Mouse (Mus musculus): ENCODE results near the gene Gm9008. TPM values are rescaled to one million over a fixed set of nuclear protein-coding genes. Genes with fewer than 3 reads are reported as not detected.
"Not testable (repeated sequence)": the region's sequence is repeated elsewhere in the genome, so short reads cannot be mapped to it uniquely, and the experiment has no call there.

Gm9008 gene
- 0.18 and 0.33 TPM in 2 replicates for polyA plus RNA-seq (2015; fragmentation: Nextera tagmentation; extraction: Ambion mirVana)

DNA sequence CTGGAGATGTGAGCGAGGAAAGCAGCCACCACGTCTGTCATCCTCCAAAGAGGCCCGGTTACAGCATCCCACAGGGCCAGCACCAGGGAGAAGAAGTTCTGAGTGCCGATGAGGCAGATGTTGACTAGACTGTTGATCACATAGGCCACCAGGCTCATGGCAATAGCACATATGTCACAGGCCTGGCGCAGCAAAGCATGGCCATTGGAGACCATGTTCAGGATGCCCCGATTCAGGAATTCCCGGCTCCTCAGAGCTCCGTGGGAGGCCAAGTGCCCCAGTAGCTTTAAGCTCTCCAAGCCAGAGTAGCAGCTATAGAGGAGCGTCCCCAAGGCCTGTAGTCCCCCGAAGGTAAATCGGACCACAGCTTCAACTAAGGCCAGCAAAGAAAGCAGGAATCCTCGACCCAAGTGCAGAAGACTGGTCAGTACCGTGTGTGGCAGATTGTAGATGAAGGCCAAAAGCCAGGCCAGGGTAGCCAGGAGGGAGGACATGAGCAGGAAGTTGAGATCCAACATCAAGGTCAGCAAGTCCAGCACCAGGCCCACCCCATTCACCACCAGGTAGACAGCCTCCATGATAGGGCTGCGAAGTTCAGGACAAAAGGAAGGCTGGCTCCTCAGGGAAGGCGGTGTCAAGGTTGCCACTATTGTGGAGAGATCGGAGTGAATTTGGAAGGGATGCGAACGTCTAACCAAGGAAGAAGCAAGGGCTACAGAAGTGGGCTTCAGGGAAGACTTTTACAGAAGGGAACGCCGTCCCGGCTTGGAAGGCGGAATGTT is at the start of gene Gm9008:
TSS of gene Gm9008 (minus strand) at position 731 of the 782 bp plus-strand sequence.
- H3K27ac ChIP-seq; ATAC-seq (ENCODE audit: low FRiP score, low read depth); H3K4me3 ChIP-seq; H3K9me3 ChIP-seq; H3K4me2 ChIP-seq (replicated peaks); H3K27me3 ChIP-seq; H3K4me1 ChIP-seq; H3K36me3 ChIP-seq; H3K9ac ChIP-seq: not testable (repeated sequence)
- WGBS: 97% methylated on average over 19 of the region's 22 CpGs

DNA sequence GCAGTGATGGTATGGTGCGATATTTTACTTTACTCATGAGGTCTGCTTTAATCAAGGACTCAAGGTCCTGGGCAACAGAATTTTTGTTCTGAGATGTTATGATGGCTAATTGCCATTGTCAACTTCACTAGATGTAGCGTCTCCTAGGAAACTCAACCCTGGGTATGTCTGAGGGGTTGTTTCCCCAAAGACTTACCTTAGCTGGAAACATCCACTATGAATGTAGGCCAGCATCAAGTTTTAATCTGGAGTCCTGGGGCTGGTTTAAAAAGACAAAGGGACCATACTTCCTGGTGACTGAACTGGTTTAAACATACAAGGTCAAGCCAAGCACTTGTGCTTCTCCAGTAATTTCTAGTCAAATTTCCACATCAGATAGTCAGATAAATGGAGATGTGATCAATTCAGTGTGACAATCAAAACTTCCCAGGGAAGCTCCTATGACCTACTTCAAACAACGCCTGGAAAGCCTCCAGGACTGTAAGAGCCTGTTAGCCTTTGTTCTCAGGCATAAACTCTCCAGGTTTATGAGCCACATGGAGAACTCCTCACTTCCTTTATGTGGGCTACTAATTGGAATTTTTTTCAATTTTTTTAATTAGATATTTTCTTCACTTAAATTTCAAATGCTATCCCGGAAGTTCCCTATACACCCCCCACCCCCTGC is 24.5 kb upstream of the Gm9008 start:
- Histone ChIP-seq H3K4me1 (no peaks in the 10 kb centered on the region), H3K4me3 (no peak overlapping the region), H3K4me2 (replicated peaks) (no peak overlapping the region), H3K9me3 (no peaks in the 10 kb centered on the region), H3K36me3 (no peaks in the 10 kb centered on the region), H3K9ac (no peak overlapping the region), H3K27me3 (no peaks in the 10 kb centered on the region), H3K27ac (no peak overlapping the region)
- 74% methylated on average over 4 of the region's 4 CpGs for WGBS
- no peak for ATAC-seq (ENCODE audit: low FRiP score, low read depth)

DNA sequence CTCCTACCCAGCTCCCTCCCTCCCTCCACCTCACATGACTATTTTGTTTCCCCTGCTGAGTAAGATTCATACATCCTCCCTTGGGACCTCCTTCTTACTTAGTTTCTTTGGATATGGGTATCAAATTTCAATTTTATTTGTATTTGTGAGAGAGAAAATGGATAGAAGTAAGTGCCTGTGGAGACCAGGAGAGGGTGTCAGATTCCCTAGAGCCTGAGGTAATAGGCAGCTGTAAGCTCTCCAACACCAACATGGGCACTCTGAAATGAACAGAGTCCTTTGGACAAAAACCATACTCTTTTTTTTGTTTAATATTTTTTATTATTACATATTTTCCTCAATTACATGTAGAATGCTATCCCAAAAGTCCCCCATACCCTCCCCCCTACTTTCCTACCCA is 12.6 kb upstream of the Gm9008 start:
- H3K4me2 ChIP-seq (replicated peaks): no peak overlapping the region
- no peaks in the 10 kb centered on the region for H3K9me3 ChIP-seq
- H3K4me3 ChIP-seq: no peak overlapping the region
- no peaks in the 10 kb centered on the region for H3K36me3 ChIP-seq
- no peak overlapping the region for H3K27ac ChIP-seq
- no peak overlapping the region for H3K9ac ChIP-seq
- no peaks in the 10 kb centered on the region for H3K4me1 ChIP-seq
- H3K27me3 ChIP-seq: no peaks in the 10 kb centered on the region
- no peak for ATAC-seq (ENCODE audit: low FRiP score, low read depth)

DNA sequence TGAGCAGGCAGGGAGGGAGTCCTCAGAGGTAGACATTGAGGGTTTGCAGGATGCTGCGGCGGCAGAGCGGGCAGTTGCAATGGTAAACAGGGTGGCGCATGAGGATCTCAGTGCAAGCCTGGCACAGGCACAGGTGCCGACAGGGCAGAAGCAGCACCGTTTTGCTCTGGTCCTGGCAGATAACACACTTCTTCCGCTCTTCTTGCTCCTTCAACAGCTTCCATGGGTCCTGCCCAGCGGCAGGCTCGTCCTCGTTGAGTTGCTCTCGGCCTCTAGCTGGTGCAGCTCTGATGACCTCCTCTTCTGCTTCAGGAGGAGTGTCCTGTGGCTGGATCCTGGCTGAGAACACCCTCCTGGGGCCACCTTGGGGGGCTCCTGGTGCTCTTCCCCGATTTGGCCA is 1.2 kb downstream of the Gm9008 start:
- not testable (repeated sequence) for H3K9ac ChIP-seq; H3K4me1 ChIP-seq; H3K4me2 ChIP-seq (replicated peaks); H3K4me3 ChIP-seq; H3K36me3 ChIP-seq; ATAC-seq (ENCODE audit: low FRiP score, low read depth); H3K27ac ChIP-seq; H3K27me3 ChIP-seq; H3K9me3 ChIP-seq
- WGBS: 92% methylated on average over 12 of the region's 12 CpGs

DNA sequence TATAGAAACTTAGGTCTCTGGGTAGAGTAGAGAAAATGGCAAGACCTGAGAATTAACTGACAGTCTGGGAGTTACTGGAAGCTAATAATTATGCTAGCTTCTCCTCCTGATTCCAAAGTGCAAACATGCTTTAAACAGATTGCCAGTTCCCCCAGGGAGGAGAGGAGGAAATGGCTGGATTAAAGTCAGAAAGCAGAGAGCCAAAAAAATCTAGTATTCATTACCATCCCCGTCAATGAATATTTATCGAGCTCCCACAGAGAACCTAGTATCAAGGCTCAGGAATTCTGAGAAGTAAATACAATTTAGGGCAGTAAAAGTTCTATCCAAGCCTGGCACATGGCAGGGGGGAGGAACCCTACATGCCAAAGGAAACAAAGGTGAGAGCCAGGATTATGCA is 29.4 kb downstream of the Gm9008 start:
- no peak for ATAC-seq (ENCODE audit: low FRiP score, low read depth)
- H3K36me3 ChIP-seq: no peaks in the 10 kb centered on the region
- no peak overlapping the region for H3K4me3 ChIP-seq

More for the DNA sequence above, 29.4 kb downstream of the Gm9008 start:
- Histone ChIP-seq H3K27me3 (no peaks in the 10 kb centered on the region), H3K9ac (no peak overlapping the region), H3K4me1 (no peaks in the 10 kb centered on the region), H3K4me2 (replicated peaks) (no peak overlapping the region), H3K27ac (no peak overlapping the region), H3K9me3 (no peaks in the 10 kb centered on the region)
- 30% methylated on average over 2 of the region's 2 CpGs for WGBS
